Mouse (Mus musculus): ENCODE measurements at regions not wholly inside any gene's neighbourhood (a gene's known extent, or its start where the extent isn't known, plus 50 kb on each side); places are given as distances from the start of the nearest gene placed in this dataset.

DNA sequence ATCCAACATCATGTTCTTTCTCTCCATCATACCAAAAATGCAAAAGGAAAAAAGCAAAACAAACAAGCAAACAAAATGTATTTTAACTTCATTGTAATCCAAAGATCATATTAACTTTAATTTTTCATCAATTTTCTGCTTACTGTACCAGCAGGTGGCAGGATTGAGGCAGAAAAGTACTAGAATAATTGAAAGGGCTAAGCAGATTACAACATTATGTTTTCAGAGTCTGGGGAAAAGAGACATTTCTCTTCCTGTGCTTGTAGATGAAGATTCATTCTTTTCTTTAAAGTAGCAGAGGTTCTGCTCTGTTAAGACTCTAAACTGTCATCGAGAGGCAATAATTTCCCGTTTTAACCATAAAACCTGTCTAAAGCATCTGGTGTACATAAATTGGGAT lies 394.7 kb upstream of the Slitrk6 start:
- DNase-seq, result peak; percentile 68 to 72

GRCm38 (mm10) chr14:111116600-111116999 lies 361.7 kb upstream of the Slitrk6 start:
- DNase-seq, result no peak

- DNase-seq, result no peak
Measured at GRCm38 (mm10) chr14:111103579-111103978, 348.6 kb upstream of the Slitrk6 start.

DNA sequence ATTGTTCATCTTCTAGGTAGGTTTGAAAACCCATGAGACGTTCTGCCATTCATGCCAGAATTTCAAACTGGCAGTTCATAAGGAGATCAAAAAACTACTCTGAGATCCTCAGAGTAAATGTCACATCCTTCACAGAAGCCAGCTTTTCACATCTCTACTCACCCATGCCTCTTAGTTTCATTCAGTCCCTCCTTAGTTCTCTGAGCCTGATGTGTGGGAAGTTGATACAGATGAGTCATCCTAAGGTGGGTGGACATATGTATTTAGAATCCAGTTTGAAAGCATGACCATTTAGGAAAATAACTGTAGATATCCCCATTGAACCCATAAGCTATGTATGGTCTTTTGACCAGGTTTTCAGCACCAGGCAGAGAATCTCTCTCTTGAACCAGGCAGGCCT lies 345.3 kb upstream of the Slitrk6 start:
- no peak for DNase-seq

- DNase-seq, result peak; percentile 2 to 27
Measured at GRCm38 (mm10) chr14:111096229-111096628, 341.3 kb upstream of the Slitrk6 start.

DNA sequence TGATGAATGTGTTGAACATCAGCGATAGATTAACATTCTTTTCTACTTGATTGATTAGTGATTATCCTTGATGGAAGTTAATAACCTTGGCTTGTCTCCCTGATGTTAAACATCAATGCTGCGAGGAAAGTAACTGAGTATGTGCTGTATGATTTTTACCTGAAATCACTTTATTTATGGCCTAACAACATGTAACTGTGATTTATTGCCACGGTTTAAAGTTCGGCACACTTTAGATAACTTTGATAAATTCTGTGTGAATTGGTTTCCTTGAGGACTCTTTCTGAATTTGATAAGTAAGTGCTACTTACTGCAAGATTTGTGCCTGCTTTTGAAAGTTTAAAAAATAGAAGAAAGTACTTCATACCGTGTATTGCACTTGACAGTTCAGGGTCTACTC lies 319.6 kb upstream of the Slitrk6 start:
- no peak for DNase-seq

- peak; percentile 35 to 38 for DNase-seq
Measured at GRCm38 (mm10) chr14:111073529-111073928, 318.6 kb upstream of the Slitrk6 start.
